Mouse (Mus musculus) hindbrain, postnatal 0 days (tissue): ENCODE measurements around the gene Osgep. TPM values are rescaled to one million over a fixed set of nuclear protein-coding genes. Genes with fewer than 3 reads are reported as not detected.
"Not testable (repeated sequence)": the region's sequence is repeated elsewhere in the genome, so short reads cannot be mapped to it uniquely, and the experiment has no call there.

Experiments used
- ATAC-seq: fragments of 200-750 bp; cut with Nextera tagmentation; 2 replicates; pipeline ENCODE4 v1.8.0; 2017; ENCODE audit warnings: mild to moderate bottlenecking, moderate TSS enrichment, moderate library complexity
- DNase-seq: peaks from one replicate; pipeline ENCODE4 v3.0.0-alpha.2; 2015; ENCODE audit warnings: low spot score
- H3K27ac ChIP-seq: fragments of 300-500 bp; sonication (generic); 2 replicates; pipeline ENCODE4 v1.5.1; 2014; ENCODE audit warnings: mild to moderate bottlenecking
- H3K27me3 ChIP-seq: fragments of 300-500 bp; sonication (generic); 2 replicates; pipeline ENCODE4 v1.6.1; 2014; ENCODE audit warnings: low read length, mixed read lengths; ENCODE audit not compliant: insufficient read depth
- H3K36me3 ChIP-seq: fragments of 300-500 bp; sonication (generic); 2 replicates; pipeline ENCODE4 v1.6.1; 2014; ENCODE audit warnings: low read length, mixed read lengths; ENCODE audit not compliant: insufficient read depth
- H3K4me1 ChIP-seq: fragments of 300-500 bp; sonication (generic); 2 replicates; pipeline ENCODE4 v1.6.1; 2014; ENCODE audit warnings: antibody characterized with exemption, low read length, mixed read lengths; ENCODE audit not compliant: insufficient read depth
- H3K4me2 ChIP-seq: fragments of 300-500 bp; sonication (generic); 2 replicates; pipeline ENCODE4 v1.6.1; 2014; ENCODE audit warnings: low read depth, mild to moderate bottlenecking, low read length, moderate library complexity, mixed read lengths
- H3K4me3 ChIP-seq: fragments of 300-500 bp; sonication (generic); 2 replicates; pipeline ENCODE4 v1.5.1; 2014; ENCODE audit warnings: low read length
- H3K9ac ChIP-seq: fragments of 300-500 bp; sonication (generic); replicated peaks from 2 replicates; pipeline ENCODE4 v1.6.1; 2014; ENCODE audit warnings: mild to moderate bottlenecking, low read length, moderate library complexity, mixed read lengths
- H3K9me3 ChIP-seq: fragments of 300-500 bp; sonication (generic); 2 replicates; pipeline ENCODE4 v1.6.1; 2016; ENCODE audit warnings: low read length, mixed read lengths
- CTCF ChIP-seq: IDR thresholded peaks from 2 replicates; pipeline ENCODE4 v1.5.1; 2016; ENCODE audit warnings: antibody characterized with exemption, control low read depth, low read depth
- WGBS: fragments of 180-500 bp; shearing (Covaris S2); extraction: QIAGEN DNeasy Blood & Tissue Kit; methylation state at CpG from one replicate; pipeline ENCODE4 v1.1.7; 2014; 5-methylcytosine and 5-hydroxymethylcytosine counted together
- polyA plus RNA-seq: library from polyadenylated mRNA; unstranded; fragments of >200 nt; fragmentation: Nextera tagmentation; extraction: Ambion mirVana; gene quantifications from 2 replicates; pipeline ENCODE4 v1.2.1, GENCODE M21; 2015
- total RNA-seq: library from RNA; depleted of rRNA; stranded (reverse); fragments of >200 nt; gene quantifications from 2 replicates; pipeline ENCODE4 v1.2.3, GENCODE M21; 2014

Gene Osgep
- total and polyA plus RNA-seq, 2 experiments from 2014 or later, result 71.4 to 72.4 TPM

GRCm38 (mm10) chr14:50911356-50911755 is 13.3 kb downstream of the Osgep start:
- Histone ChIP-seq H3K4me2 (no peak overlapping the region), H3K9me3 (no peaks in the 10 kb centered on the region), H3K4me3 (no peak overlapping the region), H3K9ac (no peak overlapping the region), H3K36me3 (peaks cover 33% of the 10 kb centered on the region; the same call in 1 of the 2 replicates), H3K27ac (no peak overlapping the region), H3K4me1 (no peaks in the 10 kb centered on the region), H3K27me3 (no peaks in the 10 kb centered on the region)
- 64% methylated on average over 3 of the region's 3 CpGs for WGBS
- ATAC-seq (no peak), DNase-seq (no peak)
- no peak for TF ChIP-seq CTCF

- no peaks in the 10 kb centered on the region for H3K4me1 ChIP-seq
- no peaks in the 10 kb centered on the region for H3K27me3 ChIP-seq
- DNase-seq (no peak), ATAC-seq (no peak)
- no peak overlapping the region for H3K4me3 ChIP-seq
- H3K9ac ChIP-seq, result no peak overlapping the region
- H3K9me3 ChIP-seq, result no peaks in the 10 kb centered on the region
- whole genome bisulfite sequencing, result 90% methylated on average over 4 of the region's 4 CpGs
- H3K36me3 ChIP-seq, result peaks cover 4% of the 10 kb centered on the region; the same call in 1 of the 2 replicates
- no peak for TF ChIP-seq CTCF
- no peak overlapping the region for H3K4me2 ChIP-seq
- no peak overlapping the region for H3K27ac ChIP-seq
Measured at GRCm38 (mm10) chr14:50908126-50908525, 16.6 kb downstream of the Osgep start.

- not testable (repeated sequence) for H3K9me3 ChIP-seq, H3K27me3 ChIP-seq, DNase-seq, H3K4me2 ChIP-seq, H3K36me3 ChIP-seq, H3K4me1 ChIP-seq, H3K27ac ChIP-seq, ATAC-seq, H3K4me3 ChIP-seq, H3K9ac ChIP-seq
Measured at GRCm38 (mm10) chr14:50905327-50905726, 19.4 kb downstream of the Osgep start.

GRCm38 (mm10) chr14:50904828-50905129 is 19.9 kb downstream of the Osgep start:
- Histone ChIP-seq H3K9ac (no peak overlapping the region), H3K4me1 (no peaks in the 10 kb centered on the region), H3K27ac (no peak overlapping the region), H3K4me3 (no peak overlapping the region), H3K9me3 (no peaks in the 10 kb centered on the region), H3K4me2 (no peak overlapping the region), H3K36me3 (no peaks in the 10 kb centered on the region), H3K27me3 (no peaks in the 10 kb centered on the region)
- 86% methylated on average over 4 of the region's 4 CpGs for WGBS
- ATAC-seq (no peak), DNase-seq (no peak)
- TF ChIP-seq CTCF, result no peak

GRCm38 (mm10) chr14:50903973-50904827 is 20.5 kb downstream of the Osgep start:
- H3K36me3 ChIP-seq, result no peaks in the 10 kb centered on the region
- peak; percentile 73 for TF ChIP-seq CTCF
- no peaks in the 10 kb centered on the region for H3K9me3 ChIP-seq
- peak; percentile 81 for DNase-seq
- H3K4me1 ChIP-seq, result no peaks in the 10 kb centered on the region
- 3% methylated on average over 26 of the region's 26 CpGs for WGBS
- no peaks in the 10 kb centered on the region for H3K27me3 ChIP-seq
- H3K9ac ChIP-seq, result peak overlapping the region; percentile 54
- peak; percentile 93 for ATAC-seq
- H3K4me2 ChIP-seq, result peak overlapping the region; percentile 66
- peak overlapping the region; percentile 43 for H3K4me3 ChIP-seq
- H3K27ac ChIP-seq, result peak overlapping the region; percentile 66

GRCm38 (mm10) chr14:50897992-50898391 is 26.7 kb downstream of the Osgep start:
- H3K27ac ChIP-seq, ATAC-seq, H3K4me3 ChIP-seq, H3K9me3 ChIP-seq, DNase-seq, H3K27me3 ChIP-seq, H3K4me2 ChIP-seq, H3K9ac ChIP-seq, H3K36me3 ChIP-seq: not testable (repeated sequence)
- WGBS, result 91% methylated on average over 2 of the region's 2 CpGs
- H3K4me1 ChIP-seq, result peaks cover 11% of the 10 kb centered on the region

- H3K9me3 ChIP-seq, result no peaks in the 10 kb centered on the region
- ATAC-seq (no peak), DNase-seq (no peak)
- H3K9ac ChIP-seq, result peak within 1 kb of the TSS; percentile 65
- TF ChIP-seq CTCF, result no peak
- H3K4me2 ChIP-seq, result peak within 1 kb of the TSS; percentile 86
- H3K36me3 ChIP-seq, result no peaks in the 10 kb centered on the region
- 48% methylated on average over 7 of the region's 7 CpGs for WGBS
- H3K4me1 ChIP-seq, result peaks cover 11% of the 10 kb centered on the region
- no peaks in the 10 kb centered on the region for H3K27me3 ChIP-seq
- peak within 1 kb of the TSS; percentile 55 for H3K27ac ChIP-seq
- peak within 1 kb of the TSS; percentile 46 for H3K4me3 ChIP-seq
Measured at GRCm38 (mm10) chr14:50897374-50897765, 27.3 kb downstream of the Osgep start, which contains the start of gene Klhl33. Gene Klhl33, minus strand, starts transcription at chr14:50897507.
